Mouse (Mus musculus) cerebellum, adult 2 months (tissue): Measurements from ENCODE around the gene Plpp3.

Experiments used
- CTCF ChIP-seq: fragments of 200-500 bp; IDR thresholded peaks from 2 replicates; pipeline ENCODE4 v1.5.1; 2011; ENCODE audit warnings: low read depth, mild to moderate bottlenecking, control low read depth, low read length, moderate library complexity, borderline replicate concordance; ENCODE audit not compliant: insufficient read depth
- POLR2A ChIP-seq: fragments of 200-500 bp; IDR thresholded peaks from 2 replicates; pipeline ENCODE4 v1.6.1; 2011; ENCODE audit warnings: low read length, control low read depth, borderline replicate concordance; ENCODE audit not compliant: insufficient read depth

DNA sequence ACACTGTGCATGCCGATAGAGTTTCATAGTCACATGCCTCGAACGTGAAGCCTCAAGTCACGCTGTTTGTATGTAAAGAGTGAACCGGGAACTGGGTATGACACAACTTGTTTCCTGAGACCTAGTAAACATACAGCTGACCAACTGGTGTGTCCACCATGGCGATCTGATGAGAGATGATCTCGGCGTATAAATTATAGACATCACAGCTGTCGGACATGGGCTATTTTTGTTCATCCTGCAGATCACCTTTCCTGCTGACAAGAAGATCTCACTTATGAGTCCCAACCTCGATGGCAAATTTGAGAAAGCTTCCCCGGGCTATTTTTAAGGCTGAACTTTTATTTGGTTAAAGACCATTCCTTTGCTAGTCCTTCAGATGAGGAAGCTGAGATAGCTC lies 45.4 kb upstream of the Plpp3 start:
- no peak for TF ChIP-seq CTCF
- no peak for TF ChIP-seq POLR2A
